Mouse (Mus musculus): ENCODE measurements around the gene Kcnmb4. TPM values are rescaled to one million over a fixed set of nuclear protein-coding genes. Genes with fewer than 3 reads are reported as not detected.

Kcnmb4 gene
- total and polyA plus RNA-seq, 3 experiments: 0.80 to 1.1 (median 1.0) TPM

DNA sequence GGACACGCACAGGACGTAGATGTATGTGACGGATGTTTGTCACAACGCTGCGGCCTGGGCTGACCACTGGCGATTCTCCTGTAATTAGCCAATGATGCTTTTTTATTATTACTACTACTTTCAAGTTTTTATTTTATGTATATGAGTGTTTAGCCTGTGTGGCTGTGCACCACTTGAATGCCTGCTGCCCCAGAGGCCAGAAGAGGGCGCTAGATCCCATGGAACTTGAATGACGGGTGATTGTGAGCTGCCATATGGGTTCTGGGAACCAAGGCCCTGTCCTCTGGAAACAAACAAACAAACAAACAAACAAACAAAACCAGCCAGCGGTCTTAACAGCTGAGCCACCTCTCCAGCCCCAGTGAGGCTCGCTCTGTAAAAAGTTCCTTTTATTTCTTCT lies 29.3 kb downstream of the Kcnmb4 start:
- Histone ChIP-seq H3K4me2 (ENCODE audit: insufficient read depth, low read depth, poor library complexity, severe bottlenecking) (no peak overlapping the region), H3K79me2 (replicated peaks; ENCODE audit: control insufficient read depth, extremely low read depth, insufficient read depth, poor library complexity, severe bottlenecking) (no peaks in the 10 kb centered on the region), H3K9me3 (replicated peaks; ENCODE audit: low read length) (peaks cover 5% of the 10 kb centered on the region), H3K36me3 (replicated peaks in 1 of 2; ENCODE audit: control insufficient read depth in 1 of 2, insufficient read depth in 1 of 2, low read length in 1 of 2) (no peaks in the 10 kb centered on the region), H3K27me3 (replicated peaks) (no peaks in the 10 kb centered on the region), H3K4me1 (ENCODE audit: control insufficient read depth in 1 of 2, insufficient read depth in 2 of 2) (0 out of 4 replicates have a peak, but pooled peaks cover 0 to 4% of the 10 kb centered on the region in 2 experiments), H3K9ac (ENCODE audit: insufficient read depth, low read depth) (no peak overlapping the region), H3K4me3 (replicated peaks in 1 of 3; ENCODE audit: low read depth in 2 of 3, low read length in 2 of 3, poor library complexity in 1 of 3) (no peak overlapping the region), H3K27ac (ENCODE audit: insufficient read depth, low read depth) (no peak overlapping the region)
- dilution Hi-C loops (cut with MboI; ENCODE audit: extremely low pct_ligation_motif_present, extremely low pct_unique_long_range_greater_than_20kb, low sequenced_read_pairs): no loop called here
- in situ Hi-C loops (cut with MboI; ENCODE audit: low pct_ligation_motif_present, low pct_unique_long_range_greater_than_20kb, low sequenced_read_pairs): no loop called here
- no peak for DNase-seq (ENCODE audit: extremely low read depth)
- TF ChIP-seq CHD2 (IDR thresholded peaks at IDR 0.05; ENCODE audit: low read length) (no peak), CTCF (conservative IDR thresholded peaks at IDR 0.05 in 1 of 2, IDR thresholded peaks at IDR 0.05 in 1 of 2; ENCODE audit: low read depth in 2 of 2, low read length in 2 of 2) (peak in 1 of 2 experiments; percentile 19; a peak in 1 of 4 replicates)

DNA sequence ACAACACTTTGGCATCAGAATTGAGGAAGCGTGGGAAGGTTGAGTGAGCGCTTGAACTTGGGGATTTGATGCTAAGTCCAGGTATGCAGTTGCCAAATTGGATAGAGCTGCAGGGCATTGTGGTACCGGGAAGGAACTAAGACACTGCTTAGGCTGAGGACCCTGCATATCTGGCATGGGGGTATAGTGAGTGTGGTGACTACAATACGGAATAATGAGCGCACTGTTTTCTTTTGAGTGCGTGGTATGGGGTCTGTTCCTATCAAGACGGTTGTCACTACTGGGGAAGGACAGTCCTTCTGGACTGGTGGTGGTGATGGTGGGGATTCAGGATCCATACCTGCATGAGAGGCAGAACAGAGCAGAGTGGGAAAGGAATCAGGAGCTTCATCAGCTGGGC lies 32.7 kb downstream of the Kcnmb4 start:
- TF ChIP-seq POLR2AphosphoS2 (IDR thresholded peaks at IDR 0.05; ENCODE audit: low read depth, low read length): no peak
- TF ChIP-seq ZNF384 (IDR thresholded peaks at IDR 0.05; ENCODE audit: low read depth, low read length): no peak
- TF ChIP-seq MEF2A (IDR thresholded peaks at IDR 0.05; ENCODE audit: borderline replicate concordance, low read depth, low read length): no peak
- no peak for TF ChIP-seq MAZ (IDR thresholded peaks at IDR 0.05; ENCODE audit: low read depth, low read length)
- TF ChIP-seq CHD1 (IDR thresholded peaks at IDR 0.05; ENCODE audit: low read depth, low read length): no peak
- no peak for TF ChIP-seq GABPA (IDR thresholded peaks at IDR 0.05; ENCODE audit: insufficient replicate concordance, low read depth, low read length)
- TF ChIP-seq RCOR1 (conservative IDR thresholded peaks at IDR 0.05; ENCODE audit: low read depth, low read length): no peak
- TF ChIP-seq IRF4 (IDR thresholded peaks at IDR 0.05; ENCODE audit: low read depth, low read length): no peak
- TF ChIP-seq SMC3 (IDR thresholded peaks at IDR 0.05; ENCODE audit: low read depth, low read length): no peak
- no peak for TF ChIP-seq PAX5 (IDR thresholded peaks at IDR 0.05; ENCODE audit: low read length)
- TF ChIP-seq JUN (IDR thresholded peaks at IDR 0.05; ENCODE audit: insufficient read depth, low read depth, low read length): no peak
- Histone ChIP-seq H3K27me3 (replicated peaks) (no peaks in the 10 kb centered on the region), H3K9me3 (replicated peaks; ENCODE audit: low read length) (peaks cover 21% of the 10 kb centered on the region), H3K9ac (ENCODE audit: insufficient read depth, low read depth) (no peak overlapping the region), H3K27ac (ENCODE audit: insufficient read depth, low read depth) (no peak overlapping the region), H3K4me3 (replicated peaks in 1 of 3; ENCODE audit: low read depth in 2 of 3, low read length in 2 of 3, poor library complexity in 1 of 3) (no peak overlapping the region), H3K79me2 (replicated peaks; ENCODE audit: control insufficient read depth, extremely low read depth, insufficient read depth, poor library complexity, severe bottlenecking) (no peaks in the 10 kb centered on the region), H3K4me2 (ENCODE audit: insufficient read depth, low read depth, poor library complexity, severe bottlenecking) (no peak overlapping the region), H3K4me1 (ENCODE audit: control insufficient read depth in 1 of 2, insufficient read depth in 2 of 2) (no peaks in the 10 kb centered on the region), H3K36me3 (replicated peaks in 1 of 2; ENCODE audit: control insufficient read depth in 1 of 2, insufficient read depth in 1 of 2, low read length in 1 of 2) (no peaks in the 10 kb centered on the region)
- dilution Hi-C loops (cut with MboI; ENCODE audit: extremely low pct_ligation_motif_present, extremely low pct_unique_long_range_greater_than_20kb, low sequenced_read_pairs): no loop called here
- DNase-seq (ENCODE audit: extremely low read depth): no peak
- in situ Hi-C loops (cut with MboI; ENCODE audit: low pct_ligation_motif_present, low pct_unique_long_range_greater_than_20kb, low sequenced_read_pairs): no loop called here

DNA sequence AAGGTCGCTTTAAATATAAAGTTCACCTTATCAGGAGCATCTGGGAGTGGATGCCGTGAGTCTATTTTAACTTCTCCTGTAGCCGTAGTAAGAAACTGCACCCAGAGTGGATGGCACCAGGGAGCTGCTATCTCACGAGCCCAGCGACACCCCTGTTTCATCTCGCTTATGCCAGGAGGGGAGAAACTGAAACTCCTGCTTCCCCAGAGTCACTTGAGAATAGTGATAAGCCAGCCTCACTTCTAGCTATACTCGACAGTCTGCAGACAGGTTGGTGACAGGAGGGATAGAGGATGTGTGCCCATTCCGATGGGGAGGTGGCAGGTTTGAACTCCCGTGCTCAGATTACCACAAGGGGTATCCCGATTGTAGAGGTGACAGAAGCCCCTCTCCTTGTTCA lies 33.6 kb downstream of the Kcnmb4 start:
- Histone ChIP-seq H3K4me1 (ENCODE audit: control insufficient read depth in 1 of 2, insufficient read depth in 2 of 2) (no peaks in the 10 kb centered on the region), H3K79me2 (replicated peaks; ENCODE audit: control insufficient read depth, extremely low read depth, insufficient read depth, poor library complexity, severe bottlenecking) (no peaks in the 10 kb centered on the region), H3K9ac (ENCODE audit: insufficient read depth, low read depth) (no peak overlapping the region), H3K27me3 (replicated peaks) (no peaks in the 10 kb centered on the region), H3K36me3 (replicated peaks in 1 of 2; ENCODE audit: control insufficient read depth in 1 of 2, insufficient read depth in 1 of 2, low read length in 1 of 2) (no peaks in the 10 kb centered on the region), H3K27ac (ENCODE audit: insufficient read depth, low read depth) (no peak overlapping the region), H3K4me3 (replicated peaks in 1 of 3; ENCODE audit: low read depth in 2 of 3, low read length in 2 of 3, poor library complexity in 1 of 3) (no peak overlapping the region), H3K9me3 (replicated peaks; ENCODE audit: low read length) (peaks cover 21% of the 10 kb centered on the region), H3K4me2 (ENCODE audit: insufficient read depth, low read depth, poor library complexity, severe bottlenecking) (no peak overlapping the region)
- TF ChIP-seq BHLHE40 (IDR thresholded peaks at IDR 0.05; ENCODE audit: low read depth, low read length) (no peak), CHD1 (IDR thresholded peaks at IDR 0.05; ENCODE audit: low read depth, low read length) (no peak), GABPA (IDR thresholded peaks at IDR 0.05; ENCODE audit: insufficient replicate concordance, low read depth, low read length) (no peak), SMC3 (IDR thresholded peaks at IDR 0.05; ENCODE audit: low read depth, low read length) (no peak), USF2 (conservative IDR thresholded peaks at IDR 0.05; ENCODE audit: low read depth, low read length) (no peak)
- DNase-seq (ENCODE audit: extremely low read depth): no peak
- in situ Hi-C loops (cut with MboI; ENCODE audit: low pct_ligation_motif_present, low pct_unique_long_range_greater_than_20kb, low sequenced_read_pairs) (no loop called here), dilution Hi-C loops (cut with MboI; ENCODE audit: extremely low pct_ligation_motif_present, extremely low pct_unique_long_range_greater_than_20kb, low sequenced_read_pairs) (no loop called here)

All from CH12.LX (cell line).